Mouse (Mus musculus) lung, adult 18-20 months (tissue): Measurements from ENCODE around the gene Olfr828.

Experiments used
- DNase-seq, 2 experiments: peaks; one replicate each; pipeline ENCODE4 v3.0.0; 2022; ENCODE audit warnings: mixed read lengths in 2 of 2

Gene Olfr828

DNA sequence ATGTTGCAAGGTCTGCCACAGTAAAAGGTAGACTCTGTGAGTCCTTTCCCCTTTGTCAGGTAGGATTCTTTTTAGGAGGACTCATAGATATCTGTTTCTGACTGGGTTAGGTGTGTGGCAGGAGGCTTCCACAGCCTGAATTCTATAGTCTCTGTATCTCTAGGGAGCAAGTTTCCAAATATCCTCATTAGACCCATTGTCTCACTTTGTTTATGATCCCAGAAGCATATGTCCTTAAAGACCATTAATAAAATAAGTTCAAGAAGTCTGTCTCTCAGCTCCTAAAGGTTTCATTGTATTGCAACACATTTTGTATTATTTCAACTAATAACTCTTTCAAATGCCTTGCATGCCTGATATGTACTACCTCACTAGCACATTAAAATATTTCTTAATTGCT is at the start of gene Olfr828:
Gene Olfr828 (minus strand): TSS at position 101 of the 400 bp plus-strand sequence.
- no peak for DNase-seq

DNA sequence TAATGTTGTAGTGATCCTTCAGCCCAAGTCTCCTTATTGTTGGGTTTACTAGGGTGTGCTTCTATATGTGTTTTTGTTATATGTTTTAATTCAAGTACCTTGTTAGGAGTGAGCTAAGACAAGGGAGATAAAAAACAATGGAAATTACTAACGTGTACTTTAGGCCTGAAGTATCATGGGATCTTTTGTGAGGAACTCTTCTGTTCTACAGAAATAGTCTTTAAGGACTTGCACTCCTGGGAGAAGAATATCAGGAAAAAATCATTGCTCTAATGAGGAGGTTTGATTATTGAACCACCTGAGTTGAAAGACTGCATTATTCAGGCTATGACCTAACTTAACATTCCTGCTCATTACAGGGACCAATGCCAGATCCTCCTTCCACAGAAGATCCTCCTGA is 35.3 kb upstream of the Olfr828 start, which contains the start of gene Olfr829:
Gene Olfr829 (plus strand): TSS at position 301 of the 400 bp plus-strand sequence.
- no peak for DNase-seq

- no peak for DNase-seq
Measured at GRCm38 (mm10) chr9:18785316-18785715, 34.0 kb downstream of the Olfr828 start.

DNA sequence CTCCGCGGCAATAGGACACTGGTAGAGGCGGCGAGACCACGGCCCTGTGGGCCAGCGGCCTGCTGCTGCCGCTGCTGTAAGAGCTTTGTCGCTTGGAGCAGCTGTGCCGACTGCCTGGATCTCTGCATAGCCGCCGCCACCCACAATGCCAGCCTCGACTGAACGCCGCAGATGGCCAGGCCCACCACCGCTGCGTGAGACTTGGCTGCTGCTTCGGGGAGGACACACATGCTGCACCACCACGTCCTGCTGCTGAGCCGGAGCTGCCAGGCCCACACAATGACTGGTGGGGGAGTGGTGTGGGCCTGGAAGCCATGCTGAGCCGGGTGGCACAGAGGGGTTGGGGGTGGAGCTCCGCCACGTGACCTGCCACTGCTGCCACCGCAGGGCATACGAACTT is 39.9 kb downstream of the Olfr828 start:
- no peak for DNase-seq

DNA sequence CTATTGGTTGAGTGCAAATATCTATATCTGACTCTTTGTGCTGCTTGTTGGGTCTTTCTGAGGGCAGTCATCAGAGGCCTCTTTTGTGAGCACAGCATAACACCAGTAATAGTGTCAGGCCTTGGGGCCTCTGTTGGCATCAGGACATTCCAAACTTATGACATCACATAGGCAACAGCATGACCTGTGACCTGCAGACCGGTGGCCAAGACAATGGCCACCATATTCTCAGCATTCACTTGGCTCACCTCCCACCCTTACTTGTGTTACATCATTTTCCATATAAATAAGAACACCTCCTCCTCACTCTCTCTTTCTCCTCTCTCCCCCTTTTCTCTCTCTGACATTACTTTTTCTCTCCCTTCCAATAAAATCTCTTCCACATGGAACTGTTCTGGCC is 40.3 kb downstream of the Olfr828 start:
- DNase-seq = no peak
